Mouse (Mus musculus) lung, postnatal 0 days (tissue): ENCODE data around the gene Popdc3. TPM values are rescaled to one million over a fixed set of nuclear protein-coding genes. Genes with fewer than 3 reads are reported as not detected.
"Not testable (repeated sequence)": the region's sequence is repeated elsewhere in the genome, so short reads cannot be mapped to it uniquely, and the experiment has no call there.

ENCODE experiments used
- ATAC-seq: fragments of 200-750 bp; cut with Nextera tagmentation; 2 replicates; pipeline ENCODE4 v1.8.0; 2017; ENCODE audit warnings: moderate library complexity
- DNase-seq: peaks from one replicate; pipeline ENCODE4 v3.0.0-alpha.2; 2016; ENCODE audit warnings: low spot score
- H3K27ac ChIP-seq: fragments of 300-500 bp; sonication (generic); 2 replicates; pipeline ENCODE4 v1.5.1; 2014; ENCODE audit warnings: antibody characterized with exemption, mild to moderate bottlenecking, low read length, mixed read lengths
- H3K27me3 ChIP-seq: fragments of 300-500 bp; sonication (generic); replicated peaks from 2 replicates; pipeline ENCODE4 v1.6.1; 2014; ENCODE audit warnings: low read length, mixed read lengths; ENCODE audit not compliant: insufficient read depth
- H3K36me3 ChIP-seq: fragments of 300-500 bp; sonication (generic); 2 replicates; pipeline ENCODE4 v1.6.1; 2014; ENCODE audit warnings: low read length, mixed read lengths; ENCODE audit not compliant: insufficient read depth
- H3K4me1 ChIP-seq: fragments of 300-500 bp; sonication (generic); 2 replicates; pipeline ENCODE4 v1.6.1; 2014; ENCODE audit warnings: antibody characterized with exemption, low read depth, low read length, mixed read lengths; ENCODE audit not compliant: insufficient read depth
- H3K4me2 ChIP-seq: fragments of 300-500 bp; sonication (generic); replicated peaks from 2 replicates; pipeline ENCODE4 v1.6.1; 2014; ENCODE audit warnings: low read depth, mild to moderate bottlenecking, low read length, moderate library complexity, mixed read lengths
- H3K4me3 ChIP-seq: fragments of 300-500 bp; sonication (generic); 2 replicates; pipeline ENCODE4 v1.5.1; 2014; ENCODE audit warnings: low read depth, low read length
- H3K9ac ChIP-seq: fragments of 300-500 bp; sonication (generic); replicated peaks from 2 replicates; pipeline ENCODE4 v1.6.1; 2014; ENCODE audit warnings: low read depth, mild to moderate bottlenecking
- H3K9me3 ChIP-seq: fragments of 300-500 bp; sonication (generic); 2 replicates; pipeline ENCODE4 v1.6.1; 2016; ENCODE audit warnings: low read length, mixed read lengths
- CTCF ChIP-seq: IDR thresholded peaks from 2 replicates; pipeline ENCODE4 v1.5.1; 2016; ENCODE audit warnings: antibody characterized with exemption, mild to moderate bottlenecking
- EP300 ChIP-seq: IDR thresholded peaks from 2 replicates; pipeline ENCODE4 v1.6.1; 2016; ENCODE audit warnings: antibody characterized with exemption, mild to moderate bottlenecking, control low read depth
- WGBS: fragments of 180-500 bp; shearing (Covaris S2); extraction: QIAGEN DNeasy Blood & Tissue Kit; methylation state at CpG from one replicate; pipeline ENCODE4 v1.1.7; 2014; 5-methylcytosine and 5-hydroxymethylcytosine counted together
- polyA plus RNA-seq: library from polyadenylated mRNA; unstranded; fragments of >200 nt; fragmentation: Nextera tagmentation; extraction: Ambion mirVana; gene quantifications from 2 replicates; pipeline ENCODE4 v1.2.1, GENCODE M21; 2015

Popdc3 gene
- polyA plus RNA-seq, 1 experiment from 2014 or later = 6.6 TPM

DNA sequence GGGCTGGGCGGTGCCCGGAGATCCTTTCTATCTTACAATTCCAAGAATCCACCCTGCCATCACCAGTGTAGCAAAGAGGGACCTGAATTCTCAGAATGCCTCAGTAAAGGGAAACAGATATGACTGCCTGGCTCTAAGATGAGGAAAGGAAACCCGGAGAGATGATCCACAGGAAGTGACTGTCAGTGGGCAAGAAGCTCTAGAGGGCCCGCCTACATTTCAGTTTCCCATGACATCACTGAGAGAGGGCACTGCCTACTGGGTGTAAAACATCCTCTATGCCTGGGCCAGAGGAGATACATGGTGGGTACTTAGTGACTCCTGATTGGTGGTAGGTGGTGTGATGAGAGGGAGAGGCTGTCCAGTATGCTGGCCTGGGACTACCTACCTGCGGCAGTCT lies 99.1 kb downstream of the Popdc3 start:
- Histone ChIP-seq H3K27me3 (no peaks in the 10 kb centered on the region), H3K27ac (no peak overlapping the region), H3K4me3 (no peak overlapping the region), H3K36me3 (no peaks in the 10 kb centered on the region), H3K9ac (no peak overlapping the region), H3K4me1 (no peaks in the 10 kb centered on the region), H3K4me2 (no peak overlapping the region), H3K9me3 (no peaks in the 10 kb centered on the region)
- 79% methylated on average over 5 of the region's 5 CpGs for WGBS
- TF ChIP-seq CTCF = no peak
- TF ChIP-seq EP300 = no peak
- DNase-seq = peak; percentile 6
- no peak for ATAC-seq

DNA sequence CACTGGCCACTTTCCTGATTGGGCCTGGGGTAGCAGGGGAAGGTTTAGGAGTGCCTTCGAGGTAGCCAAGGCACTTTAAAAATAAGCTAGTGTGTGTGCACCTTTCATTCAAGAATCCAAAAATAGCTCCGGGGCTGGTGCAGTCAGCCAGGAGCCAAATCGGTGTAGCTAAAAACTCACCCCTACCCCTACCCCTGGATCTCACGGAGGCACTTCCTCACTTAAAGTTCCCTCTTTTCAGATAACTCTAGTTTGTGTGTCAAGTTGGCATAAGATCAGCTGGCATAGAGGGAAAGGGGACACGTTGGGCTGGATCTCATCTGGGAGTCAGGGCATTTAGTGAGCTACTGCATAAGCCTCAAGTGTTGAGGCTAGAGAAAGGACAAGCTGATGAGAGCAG lies 107.8 kb downstream of the Popdc3 start:
- H3K9me3 ChIP-seq = no peaks in the 10 kb centered on the region
- H3K4me1 ChIP-seq = no peaks in the 10 kb centered on the region
- no peak for DNase-seq
- H3K4me2 ChIP-seq = no peak overlapping the region
- 73% methylated on average over 5 of the region's 5 CpGs for WGBS
- no peak overlapping the region for H3K4me3 ChIP-seq
- H3K27ac ChIP-seq = no peak overlapping the region
- no peak for TF ChIP-seq CTCF
- TF ChIP-seq EP300 = no peak
- H3K36me3 ChIP-seq = no peaks in the 10 kb centered on the region
- peaks cover 7% of the 10 kb centered on the region; the same call in 1 of the 2 replicates for H3K27me3 ChIP-seq
- ATAC-seq = no peak
- no peak overlapping the region for H3K9ac ChIP-seq

DNA sequence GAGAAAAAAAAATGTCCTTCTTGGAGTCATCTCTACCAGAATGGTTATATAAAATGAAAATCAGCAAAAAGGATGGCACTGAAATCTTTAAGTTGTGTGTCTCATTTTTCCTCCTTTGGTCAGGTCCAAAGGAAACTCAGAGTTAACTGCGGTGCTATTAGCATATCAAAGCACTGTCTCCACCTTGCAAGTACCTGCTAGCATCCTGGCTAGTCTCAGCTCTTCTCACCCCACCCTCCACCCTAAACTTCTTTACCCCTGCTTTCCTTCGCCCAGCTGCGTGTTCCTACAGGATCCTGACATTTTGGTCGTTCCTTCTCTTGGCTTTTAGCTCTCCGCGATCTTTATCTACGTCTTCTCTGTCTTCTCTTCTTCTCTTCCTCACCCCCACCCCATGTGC lies 110.5 kb downstream of the Popdc3 start:
- 46% methylated on average over 7 of the region's 7 CpGs for WGBS
- no peaks in the 10 kb centered on the region for H3K36me3 ChIP-seq

DNA sequence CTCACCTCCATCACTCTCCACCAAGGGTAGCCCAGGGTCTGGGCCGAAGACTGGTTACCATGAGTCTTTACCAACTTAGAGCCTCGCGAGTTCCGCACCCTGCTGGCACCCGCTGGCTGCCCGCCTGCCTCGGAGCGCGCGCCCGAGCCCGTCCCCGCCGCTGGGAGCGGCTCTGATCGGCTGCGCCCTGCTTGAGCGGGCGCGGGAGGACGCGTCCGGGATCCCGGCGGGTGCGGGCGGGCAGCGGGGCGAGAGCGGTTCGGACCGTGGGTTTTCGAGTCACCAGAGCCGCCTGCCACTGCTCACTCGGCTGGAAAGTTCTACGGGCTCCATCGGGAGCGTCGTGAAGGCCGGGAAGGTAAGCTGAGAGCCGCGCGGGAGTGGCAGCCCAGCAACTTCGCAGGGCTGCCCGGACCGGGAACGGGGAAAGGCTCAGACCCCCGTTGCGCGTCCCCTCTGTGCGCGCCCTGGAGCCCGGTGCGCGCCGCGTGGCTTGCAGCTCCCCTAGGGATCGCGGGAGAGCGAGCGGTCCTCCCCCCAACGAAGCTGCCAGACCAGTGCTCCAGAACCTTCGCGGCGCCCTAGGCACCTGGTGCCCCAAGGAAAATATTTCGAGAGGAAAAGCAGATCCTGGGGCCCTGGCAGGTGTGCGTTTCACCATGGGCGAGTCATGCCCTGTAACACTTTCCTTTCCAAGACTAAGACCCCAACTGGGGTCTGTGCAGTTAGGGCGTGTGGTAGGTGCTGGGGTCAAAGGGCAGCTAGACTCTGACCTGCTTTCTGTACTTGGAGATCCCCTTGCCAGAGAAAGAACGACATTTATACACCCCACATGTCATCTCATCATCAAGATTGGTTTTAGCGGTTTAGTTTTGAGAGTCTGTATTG lies 111.6 kb downstream of the Popdc3 start:
- DNase-seq = peak; percentile 14
- no peak overlapping the region for H3K27ac ChIP-seq

More for the DNA sequence above, 110.5 kb downstream of the Popdc3 start:
- no peak overlapping the region for H3K9ac ChIP-seq
- no peak overlapping the region for H3K27ac ChIP-seq
- peaks cover 7% of the 10 kb centered on the region; the same call in 1 of the 2 replicates for H3K27me3 ChIP-seq
- ATAC-seq (no peak), DNase-seq (no peak)
- TF ChIP-seq EP300 (no peak), CTCF (no peak)
- no peaks in the 10 kb centered on the region for H3K4me1 ChIP-seq
- no peak overlapping the region for H3K4me3 ChIP-seq
- no peaks in the 10 kb centered on the region for H3K9me3 ChIP-seq
- no peak overlapping the region for H3K4me2 ChIP-seq

DNA sequence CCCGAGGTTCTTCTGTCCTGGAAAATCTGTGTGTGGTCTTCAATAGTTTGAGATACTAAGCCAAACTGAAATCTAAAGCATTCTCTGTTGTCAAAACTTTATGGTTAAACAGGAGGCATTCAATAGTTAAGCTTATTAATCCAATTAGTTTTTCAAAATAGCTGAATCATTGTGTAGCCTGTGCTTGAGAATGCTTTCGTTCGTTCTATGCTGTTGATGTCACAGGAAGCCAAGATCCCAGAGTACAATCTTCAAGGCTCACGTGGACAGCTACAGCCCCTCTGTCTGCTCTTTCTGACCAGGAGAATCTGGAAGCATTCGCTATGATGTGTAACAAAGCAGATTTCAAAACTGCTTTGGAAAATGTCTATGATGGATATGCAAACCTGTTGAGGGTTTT lies 112.7 kb downstream of the Popdc3 start:
- Histone ChIP-seq H3K4me2 (no peak overlapping the region), H3K9ac (no peak overlapping the region), H3K4me1 (no peaks in the 10 kb centered on the region), H3K27me3 (peaks cover 7% of the 10 kb centered on the region; the same call in 1 of the 2 replicates), H3K9me3 (no peaks in the 10 kb centered on the region), H3K27ac (no peak overlapping the region), H3K36me3 (no peaks in the 10 kb centered on the region), H3K4me3 (no peak overlapping the region)
- TF ChIP-seq EP300 (no peak), CTCF (no peak)
- 59% methylated on average over 5 of the region's 5 CpGs for WGBS
- DNase-seq (no peak), ATAC-seq (no peak)

More for the DNA sequence above, 111.6 kb downstream of the Popdc3 start:
- Histone ChIP-seq H3K9ac (no peak overlapping the region), H3K4me2 (peak overlapping the region; percentile 81), H3K4me3 (peak overlapping the region; percentile 46), H3K4me1 (no peaks in the 10 kb centered on the region), H3K27me3 (peaks cover 7% of the 10 kb centered on the region; the same call in 1 of the 2 replicates), H3K36me3 (no peaks in the 10 kb centered on the region), H3K9me3 (no peaks in the 10 kb centered on the region)
- TF ChIP-seq CTCF (no peak), EP300 (no peak)
- WGBS = 1% methylated on average over 71 of the region's 71 CpGs
- peak; percentile 55 for ATAC-seq

DNA sequence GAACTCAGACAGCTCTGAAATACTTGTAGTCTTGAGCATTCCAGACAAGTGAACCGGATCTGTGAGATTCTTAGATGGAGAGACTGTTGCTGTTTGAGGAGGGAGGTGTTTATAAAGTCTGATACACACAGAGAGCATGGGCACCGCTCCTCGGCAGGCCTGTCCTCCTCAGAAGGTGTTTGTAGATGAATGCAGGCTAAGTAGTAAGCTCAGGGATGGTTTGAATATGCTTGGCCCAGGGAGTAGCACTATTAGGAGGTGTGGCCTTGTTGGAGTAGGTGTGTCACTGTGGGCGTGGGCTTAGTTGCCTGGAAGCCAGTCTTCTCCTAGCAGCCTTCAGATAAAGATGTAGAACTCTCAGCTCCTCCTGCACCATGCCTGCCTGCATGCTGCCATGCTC lies 114.3 kb downstream of the Popdc3 start:
- not testable (repeated sequence) for H3K9me3 ChIP-seq, H3K4me2 ChIP-seq, H3K36me3 ChIP-seq, H3K27me3 ChIP-seq, H3K4me3 ChIP-seq, H3K9ac ChIP-seq, H3K27ac ChIP-seq, H3K4me1 ChIP-seq
- WGBS = 15% methylated on average over 4 of the region's 4 CpGs
- ATAC-seq (peak; percentile 64), DNase-seq (peak; percentile 18)
